Mouse (Mus musculus): ENCODE measurements around the gene Crip3. TPM values are rescaled to one million over a fixed set of nuclear protein-coding genes. Genes with fewer than 3 reads are reported as not detected.

The Crip3 gene
- total RNA-seq, 1 experiment from 2014 or later = 0.61 TPM

DNA sequence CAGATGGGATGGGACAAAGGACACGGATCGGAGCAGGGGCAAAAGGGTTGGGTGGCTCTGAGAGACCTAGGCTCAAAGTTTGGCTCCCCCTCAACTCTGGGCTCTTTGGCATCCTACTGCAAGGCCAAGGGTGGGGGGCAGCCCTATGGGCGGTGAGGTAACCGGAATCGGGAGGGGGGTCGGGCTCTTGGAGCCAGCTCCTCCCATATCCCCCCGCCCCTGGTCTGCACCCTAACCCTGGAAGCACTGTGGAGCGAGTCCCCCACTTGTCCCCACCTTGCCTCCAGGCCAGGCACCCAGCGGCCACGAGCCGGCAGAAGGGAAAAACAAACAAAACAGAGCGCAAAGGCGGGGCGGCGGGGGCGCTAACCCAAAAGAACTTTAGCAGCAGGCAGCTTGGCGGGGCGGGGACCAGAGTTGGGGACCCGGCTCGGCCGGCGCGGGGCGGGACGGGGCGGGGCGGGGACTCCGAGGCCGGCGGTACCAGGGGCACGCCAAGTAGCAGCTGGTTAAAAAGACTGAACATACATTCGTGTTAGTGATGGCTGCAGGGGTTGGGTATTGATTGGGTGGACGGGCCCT lies 26.5 kb downstream of the Crip3 start:
- DNase-seq = peak; percentile 33

DNA sequence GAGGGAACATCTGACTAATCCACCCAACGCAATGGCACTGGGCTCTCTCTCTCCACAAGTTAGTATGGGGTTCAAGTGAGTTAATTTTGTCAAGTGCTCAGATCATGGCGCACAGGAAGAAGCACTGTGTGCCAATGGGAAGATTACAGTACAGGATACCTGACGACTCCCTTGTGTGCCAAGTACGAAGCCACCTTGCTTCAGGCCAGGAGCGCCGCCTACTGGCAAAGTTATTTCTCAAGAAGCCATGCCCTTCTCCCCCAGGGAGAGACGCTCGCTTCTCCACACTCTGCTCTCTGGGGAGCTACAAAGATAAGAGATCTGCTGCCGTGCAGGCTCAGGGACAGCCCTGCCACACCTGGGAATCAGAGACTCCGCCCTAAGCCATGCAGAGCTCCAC lies 29.1 kb downstream of the Crip3 start:
- DNase-seq = peak; percentile 63

DNA sequence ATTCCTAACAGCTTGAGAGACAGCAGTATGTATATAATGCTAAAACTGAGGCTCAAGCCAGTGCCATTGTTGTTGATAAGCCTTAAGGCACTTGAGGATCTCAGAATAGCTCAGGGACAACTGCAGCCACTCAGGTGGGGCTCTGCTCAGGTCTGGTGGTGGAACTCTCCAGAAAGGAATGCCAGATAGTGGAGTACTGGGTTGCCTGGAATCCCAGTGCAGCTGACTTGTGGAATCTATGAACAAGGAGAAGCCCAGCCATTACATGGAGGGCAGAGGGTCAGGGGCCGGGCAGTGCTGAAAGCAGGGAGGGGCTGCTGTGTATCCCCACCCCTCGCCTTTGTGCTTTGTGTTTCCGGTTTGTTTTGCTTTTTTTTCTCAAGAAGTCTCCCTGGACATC lies 29.7 kb downstream of the Crip3 start:
- DNase-seq = no peak

DNA sequence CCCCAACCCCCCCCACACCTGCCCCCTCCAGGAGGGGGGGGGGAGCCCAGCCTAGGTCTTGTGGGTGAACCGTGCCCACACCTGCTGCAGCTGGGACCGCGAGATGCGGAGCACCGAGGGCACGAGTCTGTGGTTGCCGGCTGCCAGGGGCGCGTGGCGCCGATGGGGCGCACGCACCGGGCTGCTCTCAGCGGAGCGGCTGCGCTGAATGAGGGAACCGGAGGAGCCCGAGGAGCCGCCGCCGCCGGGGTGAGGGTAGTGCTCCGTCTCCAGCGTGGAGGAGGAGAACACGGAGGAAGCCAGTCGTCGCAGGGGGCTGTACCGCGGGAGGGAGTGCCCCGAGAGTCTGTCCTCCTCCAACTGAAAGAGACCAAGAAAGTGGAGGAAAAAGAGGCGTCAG lies 31.9 kb downstream of the Crip3 start:
- DNase-seq = no peak

DNA sequence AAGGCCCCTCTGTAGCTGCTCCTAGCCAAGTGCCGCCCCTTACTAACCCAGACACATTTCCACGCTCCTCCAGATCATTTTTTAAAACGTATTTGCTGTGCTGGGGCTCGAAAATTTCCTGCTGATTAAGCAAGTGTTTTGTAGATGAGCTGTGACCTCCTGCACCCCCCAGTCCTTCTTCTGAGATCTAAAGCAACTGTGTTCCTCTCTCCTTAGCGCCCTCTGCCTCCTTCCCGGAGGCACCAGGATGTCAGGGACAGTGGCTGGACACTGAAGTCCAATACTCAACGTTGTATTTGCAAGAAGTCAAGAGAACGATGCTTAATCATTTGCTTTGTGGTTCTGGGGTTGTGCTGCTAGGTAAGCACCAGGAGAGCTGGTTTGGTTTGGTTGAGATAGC lies 32.6 kb downstream of the Crip3 start:
- no peak for DNase-seq

DNA sequence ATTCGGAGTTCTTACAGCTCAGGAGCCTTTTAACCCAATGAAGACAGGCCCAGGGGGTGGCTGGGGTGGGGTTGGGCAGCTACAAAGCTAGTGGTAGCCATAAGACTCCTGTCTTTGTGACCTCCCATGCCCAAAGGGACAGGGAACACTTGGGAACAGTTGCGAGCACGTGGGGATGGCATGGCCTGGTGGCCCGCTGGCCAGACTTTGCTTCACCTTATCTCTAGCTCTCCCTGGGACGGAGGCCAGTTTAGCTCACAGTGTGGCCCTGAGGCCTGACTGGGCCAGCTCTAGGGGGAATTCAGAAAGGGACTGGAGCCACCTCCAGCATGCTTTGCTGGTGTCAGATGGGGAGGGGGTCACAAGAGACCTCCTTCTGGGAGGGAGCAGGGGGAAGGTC lies 33.5 kb downstream of the Crip3 start:
- peak; percentile 42 for DNase-seq

DNA sequence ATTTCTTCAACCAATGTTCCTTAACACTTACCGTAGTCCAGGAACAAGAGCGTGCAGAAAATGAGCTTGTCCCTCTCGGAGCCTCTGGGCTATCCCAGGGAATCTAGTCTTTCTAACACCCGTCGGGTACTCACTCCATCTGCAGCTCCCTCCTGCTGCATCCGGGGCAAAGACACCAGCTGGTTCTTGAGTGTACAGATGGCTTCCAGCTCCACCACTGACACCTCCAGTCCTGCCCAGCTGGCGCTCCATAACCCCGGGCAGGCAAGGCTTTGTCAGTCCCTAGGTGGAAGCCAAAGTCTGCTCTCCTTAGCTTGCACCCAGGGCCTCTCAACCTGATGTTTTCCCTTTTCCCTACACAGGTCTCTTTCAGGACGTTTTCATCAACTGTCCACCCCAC lies 39.1 kb downstream of the Crip3 start:
- DNase-seq = no peak

DNA sequence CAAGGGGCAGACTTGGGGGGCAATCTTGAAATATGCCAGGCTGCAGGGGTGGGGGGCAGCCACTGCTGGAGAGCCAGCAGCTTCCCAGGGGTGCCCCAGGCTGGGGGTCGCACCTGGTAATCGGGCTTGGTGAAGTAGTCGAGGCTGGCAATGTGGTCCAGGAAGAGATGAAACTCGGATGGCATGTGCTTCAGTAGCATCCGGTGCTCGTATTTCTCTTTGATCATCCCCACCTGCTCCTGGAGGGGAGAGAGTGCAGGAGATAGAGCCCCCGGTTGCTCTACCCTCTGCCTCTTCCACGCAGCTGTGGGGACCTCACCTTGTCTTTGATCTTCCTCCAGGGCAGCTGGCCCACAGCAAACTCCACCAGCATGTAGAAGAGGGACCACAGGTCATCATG lies 47.9 kb downstream of the Crip3 start:
- no peak for DNase-seq

DNA sequence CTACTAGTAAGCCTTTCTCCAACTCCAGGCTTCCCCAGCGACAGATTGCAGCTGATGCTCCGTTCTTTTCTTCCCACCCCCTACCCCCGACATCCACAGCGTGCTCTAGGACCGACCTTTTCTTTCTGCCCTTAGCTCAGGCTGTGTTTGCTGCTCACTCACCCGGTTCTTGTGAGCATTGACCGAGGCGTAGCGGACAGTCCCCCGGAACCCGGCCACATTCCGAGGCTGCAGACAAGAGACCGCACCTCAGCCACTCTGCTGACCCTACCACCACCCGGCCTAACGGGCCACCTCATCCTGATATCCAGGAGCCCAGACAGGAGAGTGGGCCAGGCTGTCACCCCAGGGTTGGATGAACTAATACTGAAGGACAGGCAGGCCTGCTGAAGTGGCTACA lies 48.6 kb downstream of the Crip3 start:
- no peak for DNase-seq

Other genes with a start within 250 kb of the Crip3 start
- 43.2 and 44.9 TPM in 2 replicates for gene Polh, start 226.3 kb upstream of the Crip3 start, total RNA-seq (2021)
- 83.4 and 92.1 TPM in 2 replicates for gene Xpo5, start 226.1 kb upstream of the Crip3 start, total RNA-seq (2021)
- gene Polr1c, start 180.9 kb upstream of the Crip3 start, total RNA-seq (2021) = 96.4 and 123 TPM in 2 replicates
- gene Yipf3, start 180.8 kb upstream of the Crip3 start, total RNA-seq (2021) = 169 and 208 TPM in 2 replicates
- gene Lrrc73, start 175.4 kb upstream of the Crip3 start, total RNA-seq (2021) = 5.3 and 6.6 TPM in 2 replicates
- gene Tjap1, start 145.9 kb upstream of the Crip3 start, total RNA-seq (2021) = 66.6 and 69.7 TPM in 2 replicates
- 1.00 TPM in 1 of 2 replicates, not detected in the other for gene Dlk2, start 131.5 kb upstream of the Crip3 start, total RNA-seq (2021)
- 12.8 and 14.5 TPM in 2 replicates for gene Abcc10, start 100.6 kb upstream of the Crip3 start, total RNA-seq (2021)
- gene Zfp318, start 45.2 kb upstream of the Crip3 start, total RNA-seq (2021) = 34.7 and 38.3 TPM in 2 replicates
- gene Slc22a7, start 9.5 kb downstream of the Crip3 start, total RNA-seq (2021) = not detected in 2 replicates
- gene Ttbk1, start 58.7 kb downstream of the Crip3 start, total RNA-seq (2021) = 0.52 and 0.55 TPM in 2 replicates
- 5.3 and 8.4 TPM in 2 replicates for gene Dnph1, start 67.8 kb downstream of the Crip3 start, total RNA-seq (2021)
- 21.1 and 32.5 TPM in 2 replicates for gene Cul9, start 117.5 kb downstream of the Crip3 start, total RNA-seq (2021)
- gene Srf, start 127.2 kb downstream of the Crip3 start, total RNA-seq (2021) = 37.1 and 47.1 TPM in 2 replicates
- 8.0 and 16.8 TPM in 2 replicates for gene Ptk7, start 200.6 kb downstream of the Crip3 start, total RNA-seq (2021)
- gene Klc4, start 217.1 kb downstream of the Crip3 start, total RNA-seq (2021) = 38.4 and 49.7 TPM in 2 replicates
- 96.4 and 119 TPM in 2 replicates for gene Mrpl2, start 217.3 kb downstream of the Crip3 start, total RNA-seq (2021)
- gene Cul7, start 221.4 kb downstream of the Crip3 start, total RNA-seq (2021) = 41.3 and 51.4 TPM in 2 replicates
- 26.8 and 33.4 TPM in 2 replicates for gene Rrp36, start 245.4 kb downstream of the Crip3 start, total RNA-seq (2021)
- 89.2 and 90.4 TPM in 2 replicates for gene Mea1, start 249.9 kb downstream of the Crip3 start, total RNA-seq (2021)